Mouse (Mus musculus) adrenal gland, postnatal 25 days (tissue): ENCODE measurements around the gene Sptbn4. TPM values are rescaled to one million over a fixed set of nuclear protein-coding genes. Genes with fewer than 3 reads are reported as not detected.

Experiments used
- DNase-seq: peaks from one replicate; pipeline ENCODE4 v3.0.0; 2021; ENCODE audit warnings: mixed read lengths
- total RNA-seq: library from RNA; stranded (reverse); gene quantifications from 2 replicates; pipeline ENCODE4 v1.2.3, GENCODE M21; 2021

Sptbn4 gene
- total RNA-seq, 1 experiment from 2014 or later = 2.1 TPM

DNA sequence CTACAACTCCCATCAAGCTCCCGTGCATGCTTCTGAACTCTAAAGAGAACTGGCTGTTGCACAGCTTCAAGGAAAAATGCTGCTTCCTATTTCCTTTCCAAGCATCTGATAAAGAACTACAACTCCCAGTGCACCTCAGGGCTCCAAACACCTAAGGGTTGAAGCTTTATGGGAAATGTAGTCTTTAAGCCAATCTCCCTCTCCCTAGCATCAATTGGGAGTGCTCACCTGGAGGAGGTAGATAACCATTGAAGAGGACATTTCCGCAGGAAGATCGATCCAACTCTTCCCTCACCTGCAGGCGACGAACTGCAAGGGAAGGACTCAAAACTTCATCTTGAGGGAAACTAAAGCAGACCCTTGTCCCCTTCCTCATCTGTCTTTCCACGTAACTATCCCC, 93.3 kb downstream of the Sptbn4 start:
- no peak for DNase-seq

- DNase-seq = no peak
Observed at GRCm38 (mm10) chr7:27345444-27345843, 102.0 kb downstream of the Sptbn4 start.

DNA sequence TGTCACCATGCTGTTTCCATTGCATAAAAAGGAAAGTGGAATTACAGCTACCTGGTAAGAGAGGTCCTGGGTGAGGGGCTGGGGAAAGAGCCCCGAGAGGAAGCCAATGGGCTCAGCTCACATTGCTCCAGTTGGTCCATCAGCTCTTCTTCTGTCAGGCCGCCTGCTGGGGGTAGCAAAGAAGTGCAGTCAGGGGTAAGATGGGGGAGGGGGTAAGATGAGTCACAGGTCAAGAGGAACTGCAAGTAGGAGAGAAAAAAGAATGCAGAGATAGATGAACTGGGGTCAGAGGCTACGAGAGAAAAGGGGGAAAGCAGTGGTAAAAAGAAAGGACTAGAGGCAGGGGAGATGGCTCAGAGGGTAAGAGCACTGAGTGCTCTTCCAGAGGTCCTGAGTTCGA, 104.9 kb downstream of the Sptbn4 start:
- no peak for DNase-seq

DNA sequence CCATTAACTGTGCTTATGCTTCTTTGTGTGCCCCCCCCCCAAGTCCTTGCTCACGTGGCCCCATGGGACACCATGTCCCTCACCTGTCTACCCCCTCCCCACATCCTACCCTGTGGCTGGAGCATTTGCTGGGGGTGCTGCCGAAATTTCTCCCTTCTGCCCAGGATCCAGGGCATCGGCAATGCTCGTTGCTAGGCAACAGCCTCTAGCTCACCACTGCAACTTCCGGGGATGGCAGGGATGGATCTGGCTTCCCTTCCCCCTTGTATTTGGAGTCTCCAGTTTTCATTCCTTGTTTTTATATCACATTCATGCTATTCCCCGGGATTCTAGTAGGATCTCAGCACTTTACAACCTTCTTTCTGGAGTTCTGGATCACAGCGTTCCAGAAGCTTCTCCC, 108.0 kb downstream of the Sptbn4 start:
- DNase-seq = no peak

DNA sequence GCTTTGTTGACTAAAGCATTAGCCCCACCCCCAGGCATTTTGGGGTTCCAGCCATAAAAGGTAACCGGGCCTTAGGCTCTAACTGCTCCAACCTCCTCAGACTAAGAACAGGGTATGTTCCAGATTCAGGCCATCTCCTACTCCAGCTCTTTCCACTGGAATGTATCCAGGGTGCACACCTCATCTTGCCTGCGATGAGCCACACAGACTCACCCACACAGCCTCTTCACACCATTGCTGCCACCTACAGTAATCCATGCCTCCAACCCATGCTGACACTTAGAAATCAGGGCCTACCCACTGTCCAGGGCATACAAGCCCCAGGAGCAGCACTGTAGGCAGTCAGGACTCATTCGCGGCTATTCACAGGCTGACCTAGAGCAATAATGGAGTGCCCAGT, 108.4 kb downstream of the Sptbn4 start:
- no peak for DNase-seq

GRCm38 (mm10) chr7:27337175-27337853, 110.2 kb downstream of the Sptbn4 start, which contains the start of gene Ltbp4:
Gene Ltbp4 (minus strand): TSS chr7:27337692.
- DNase-seq = no peak

GRCm38 (mm10) chr7:27335928-27336823, 111.3 kb downstream of the Sptbn4 start:
- peak; percentile 88 for DNase-seq

GRCm38 (mm10) chr7:27335011-27335720, 112.3 kb downstream of the Sptbn4 start:
- DNase-seq = no peak

- no peak for DNase-seq
Observed at GRCm38 (mm10) chr7:27334405-27334911, 113.0 kb downstream of the Sptbn4 start.

GRCm38 (mm10) chr7:27333316-27333941, 114.1 kb downstream of the Sptbn4 start:
- no peak for DNase-seq

GRCm38 (mm10) chr7:27332353-27333199, 114.9 kb downstream of the Sptbn4 start:
- peak; percentile 90 for DNase-seq

DNA sequence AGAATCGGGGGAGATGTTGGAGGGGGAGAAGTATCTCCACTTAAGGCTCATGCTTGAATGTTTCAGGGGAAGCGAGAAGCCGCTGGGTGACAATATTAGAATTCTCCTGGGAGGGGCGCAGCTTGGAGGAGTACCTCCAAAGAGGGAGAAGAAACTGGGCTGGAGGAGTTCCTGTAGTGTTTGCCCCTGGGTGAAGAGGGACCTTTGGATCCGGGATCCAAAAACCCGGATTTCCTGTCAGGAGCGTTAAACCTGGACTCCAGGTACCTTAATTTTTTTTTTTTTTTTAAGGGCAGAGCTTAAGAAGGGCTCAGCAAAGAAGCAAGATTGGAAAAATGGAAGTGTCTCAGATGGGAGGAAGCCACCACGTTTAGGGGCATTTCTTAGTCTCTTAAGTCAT, 115.6 kb downstream of the Sptbn4 start:
- no peak for DNase-seq

- DNase-seq = no peak
Observed at GRCm38 (mm10) chr7:27331541-27331851, 116.0 kb downstream of the Sptbn4 start.

DNA sequence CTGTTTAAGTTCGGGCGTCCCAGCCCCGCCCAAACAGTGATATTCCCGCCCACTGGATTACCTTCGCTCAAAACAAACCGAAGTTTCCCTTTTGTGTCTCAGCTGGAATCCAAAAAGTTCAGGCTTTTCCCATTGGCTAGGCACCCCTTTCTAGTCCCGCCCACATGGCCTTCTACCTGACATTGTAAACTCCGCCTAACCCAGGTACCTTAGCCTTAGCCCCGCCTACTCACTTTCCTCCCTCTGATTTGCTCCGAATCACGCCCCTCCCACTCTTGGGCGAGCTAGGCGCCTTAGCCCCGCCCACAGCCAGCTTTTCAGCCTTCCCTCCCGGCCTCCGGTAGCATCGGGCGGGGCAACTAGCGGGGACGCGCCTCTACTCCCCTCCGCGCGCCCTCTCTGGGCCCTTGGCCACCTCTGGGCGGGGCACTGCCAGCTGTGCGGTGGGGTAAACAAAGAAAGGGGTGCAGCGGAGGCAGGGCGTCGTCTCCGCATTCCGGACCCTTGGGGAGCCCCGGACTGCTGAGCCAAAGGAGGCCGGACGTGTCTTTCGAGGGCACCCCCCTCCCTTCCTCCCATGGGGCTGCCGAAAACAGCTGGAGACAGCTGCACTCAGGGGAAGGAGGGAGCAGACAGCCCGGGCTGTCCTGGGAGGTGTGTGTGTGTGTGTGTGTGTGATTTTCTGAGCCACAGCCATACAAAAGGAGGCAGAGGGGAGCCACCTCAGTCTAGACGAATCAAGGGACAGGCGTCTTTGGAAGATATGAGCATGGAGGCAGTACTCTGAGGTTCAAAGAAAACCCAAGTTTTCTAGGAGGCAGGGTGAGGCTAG, 116.6 kb downstream of the Sptbn4 start:
- peak; percentile 89 for DNase-seq

DNA sequence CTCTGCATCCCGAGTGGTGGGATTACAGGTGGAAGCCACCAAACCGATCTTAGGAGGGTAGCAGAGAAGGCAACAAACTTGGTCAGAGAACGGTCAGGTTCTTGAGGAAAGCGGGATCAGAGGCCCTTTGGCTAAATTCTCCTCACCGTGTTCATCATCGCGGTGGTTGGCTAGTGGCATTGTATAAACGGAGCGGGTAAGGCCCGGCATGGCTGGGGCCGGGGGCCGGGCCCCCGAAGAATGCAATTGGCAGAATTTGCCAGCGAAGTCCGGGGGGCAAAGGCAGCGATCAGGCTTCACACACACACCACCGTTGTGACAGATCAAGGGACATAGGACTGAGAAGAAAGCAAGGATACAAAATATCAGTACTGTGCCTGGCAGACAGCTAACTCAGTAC, 117.5 kb downstream of the Sptbn4 start:
- DNase-seq = no peak

- DNase-seq = peak; percentile 89
Observed at GRCm38 (mm10) chr7:27329326-27329947, 118.0 kb downstream of the Sptbn4 start.

GRCm38 (mm10) chr7:27328648-27329047, 118.8 kb downstream of the Sptbn4 start:
- DNase-seq = no peak

- no peak for DNase-seq
Observed at GRCm38 (mm10) chr7:27328161-27328560, 119.3 kb downstream of the Sptbn4 start.

- no peak for DNase-seq
Observed at GRCm38 (mm10) chr7:27327500-27327899, 120.0 kb downstream of the Sptbn4 start.
